Mouse (Mus musculus) forelimb bud, embryonic 11.5 days (tissue): ENCODE data around the gene Olfr516.

Experiments
- DNase-seq: peaks from one replicate; pipeline ENCODE4 v3.0.0-alpha.2; 2012; ENCODE audit warnings: low read depth, low spot score

Olfr516 gene

GRCm38 (mm10) chr7:108850429-108850828 is at the start of gene Olfr516:
Gene Olfr516 (minus strand): TSS chr7:108850529.
- no peak for DNase-seq

- DNase-seq, result no peak
Observed at GRCm38 (mm10) chr7:108894320-108894719, 44.0 kb upstream of the Olfr516 start, which contains the start of gene Olfr519. Gene Olfr519 (minus strand): TSS chr7:108894420.

GRCm38 (mm10) chr7:108884906-108885305 is 34.6 kb upstream of the Olfr516 start, which contains the start of gene Olfr518:
Gene Olfr518 (minus strand): TSS chr7:108885006.
- no peak for DNase-seq

GRCm38 (mm10) chr7:108872279-108872678 is 21.9 kb upstream of the Olfr516 start, which contains the start of gene Olfr517:
Gene Olfr517 (minus strand): TSS chr7:108872379.
- no peak for DNase-seq

- no peak for DNase-seq
Observed at GRCm38 (mm10) chr7:108825897-108826296, 24.4 kb downstream of the Olfr516 start, which contains the start of gene Olfr514. Gene Olfr514 (minus strand): TSS chr7:108825997.

- peak; percentile 68 for DNase-seq
Observed at GRCm38 (mm10) chr7:108814593-108815215, 35.6 kb downstream of the Olfr516 start.

GRCm38 (mm10) chr7:108797205-108797933 is 53.0 kb downstream of the Olfr516 start:
- peak; percentile 96 for DNase-seq
